ENCODE assay signal across 15 mouse cellular contexts in the genomic region with DNA sequence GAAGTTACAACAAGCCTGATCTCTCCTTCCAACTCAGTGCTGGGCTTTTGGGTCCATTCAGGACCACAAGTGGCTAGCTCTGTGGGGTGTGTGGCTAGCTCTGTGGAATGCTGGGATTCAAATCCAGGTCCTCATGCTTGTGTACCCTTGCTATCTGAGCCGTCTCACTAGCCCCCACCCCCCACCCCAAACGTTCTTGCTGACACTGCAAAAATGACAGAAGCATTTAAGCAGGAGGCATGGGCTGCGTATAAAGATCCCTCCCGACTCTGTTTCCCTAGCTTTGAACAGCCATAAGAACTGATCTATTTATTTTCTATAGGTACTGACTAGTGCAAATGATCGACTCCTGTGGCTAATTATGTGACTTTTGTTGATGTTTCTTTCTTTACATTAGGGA.
"Had no signal": no experiment of that assay in that cellular context is flagged by ENCODE, and none has a peak within 500 bp of the region (broad histone marks: within the 10 kb centered on the region; RNA-seq: fewer than 3 reads in every experiment).

No protein-coding gene starts in this region.

- H3K4me2 ChIP-seq: neural tube, embryonic 12.5 days; neural tube, embryonic 13.5 days; neural tube, embryonic 15.5 days; stomach, embryonic 15.5 days had no signal

- H3K4me3 ChIP-seq: neural tube, embryonic 12.5 days; neural tube, embryonic 13.5 days; neural tube, embryonic 15.5 days; stomach, embryonic 15.5 days had no signal

- H3K36me3 ChIP-seq: neural tube, embryonic 12.5 days; neural tube, embryonic 13.5 days; neural tube, embryonic 15.5 days; stomach, embryonic 15.5 days had no signal

- H3K4me1 ChIP-seq: neural tube, embryonic 12.5 days; neural tube, embryonic 13.5 days; neural tube, embryonic 15.5 days; stomach, embryonic 15.5 days had no signal

- H3K27ac ChIP-seq: neural tube, embryonic 12.5 days; neural tube, embryonic 13.5 days; neural tube, embryonic 15.5 days; stomach, embryonic 15.5 days had no signal

- H3K27me3 ChIP-seq: neural tube, embryonic 12.5 days; neural tube, embryonic 13.5 days; neural tube, embryonic 15.5 days; stomach, embryonic 15.5 days had no signal

- H3K9ac ChIP-seq: neural tube, embryonic 12.5 days; neural tube, embryonic 13.5 days; neural tube, embryonic 15.5 days; stomach, embryonic 15.5 days had no signal

- DNase-seq: retina, postnatal 1 day; right cerebral cortex, adult 18-20 months; right cerebral cortex, postnatal 14 days; right cerebral cortex, postnatal 25 days; right cerebral cortex, postnatal 4 days; spleen, adult 18-20 months; thymus, adult 18-20 months; thymus, adult 2 months; thymus, postnatal 14 days; thymus, postnatal 36 days; thymus, postnatal 4 days had no signal

- H3K9me3 ChIP-seq: neural tube, embryonic 12.5 days; neural tube, embryonic 13.5 days; neural tube, embryonic 15.5 days; stomach, embryonic 15.5 days had no signal
